Mouse (Mus musculus) thymus, adult 2 months (tissue): ENCODE results near the gene Gm20388.

Experiments
- CTCF ChIP-seq: fragments of 200-500 bp; IDR thresholded peaks from 2 replicates; pipeline ENCODE4 v1.5.1; 2012; ENCODE audit warnings: mild to moderate bottlenecking, control low read depth, low read length, moderate library complexity, borderline replicate concordance; ENCODE audit not compliant: control insufficient read depth, poor library complexity, insufficient read depth; ENCODE audit errors: extremely low read depth
- POLR2A ChIP-seq: fragments of 200-500 bp; IDR thresholded peaks from 2 replicates; pipeline ENCODE4 v1.6.1; 2012; ENCODE audit warnings: mild to moderate bottlenecking, low read length, control low read depth, moderate library complexity; ENCODE audit not compliant: control insufficient read depth, poor library complexity, insufficient read depth; ENCODE audit errors: extremely low read depth

DNA sequence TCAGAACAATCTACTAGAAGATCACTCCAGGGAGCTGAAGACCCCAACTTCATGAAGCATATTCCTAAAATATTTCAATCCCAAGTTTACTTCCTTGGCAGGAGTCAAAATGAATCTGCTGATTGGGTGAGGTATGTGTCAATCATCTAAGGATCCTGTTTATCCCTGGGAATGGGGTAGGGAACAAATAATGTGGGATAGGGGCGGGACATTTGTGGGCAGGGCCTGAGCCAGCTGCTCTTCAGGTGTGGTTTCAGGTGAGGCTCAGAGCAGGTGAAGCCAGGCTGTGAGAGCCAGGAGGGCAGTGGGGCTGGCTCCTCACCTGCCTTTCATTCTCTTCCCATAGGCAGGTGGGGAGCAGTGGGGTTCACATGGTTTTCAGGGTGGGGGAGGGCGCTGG, 2816.1 kb downstream of the Gm20388 start:
- TF ChIP-seq CTCF (no peak), POLR2A (no peak)
